Mouse (Mus musculus) left cerebral cortex, postnatal 25 days (tissue): ENCODE measurements around the gene Rad21l. TPM values are rescaled to one million over a fixed set of nuclear protein-coding genes. Genes with fewer than 3 reads are reported as not detected.
A peak's percentile ranks its signal among the peaks of the same experiment; 100 is the strongest.

ENCODE experiments used
- DNase-seq, 2 experiments: peaks; one replicate each; pipeline ENCODE4 v3.0.0; 2022; ENCODE audit warnings: low spot score in 2 of 2, mixed read lengths in 1 of 2
- intact Hi-C: fragments of 180-260 bp; cut with DNase I; formaldehyde crosslinking; loops from one replicate; pipeline ENCODE4 v1.15.1; 2025
- total RNA-seq, 2 experiments: library from RNA; stranded (reverse); gene quantifications; 2 replicates each; pipeline ENCODE4 v1.2.3; 2021

The Rad21l gene
- total RNA-seq, 2 experiments from 2014 or later = 0.25 to 0.50 TPM

GRCm38 (mm10) chr2:151632159-151632814, 36.0 kb downstream of the Rad21l start, which contains the start of gene Snph:
Gene Snph (minus strand): TSS chr2:151632593.
- peak; percentile 82 to 92 for DNase-seq
- intact Hi-C loops = loop anchor here (2.0 to 5.0 kb wide), 2 partner anchors 57 to 70 kb away; partner anchors contain the start of gene Tmem74b

- intact Hi-C loops = loop anchor here (2.0 to 5.0 kb wide), 3 partner anchors 29 to 71 kb away; partner anchors contain the start of gene Tmem74b
- DNase-seq = peak in 1 of 2 experiments; percentile 63
Observed at GRCm38 (mm10) chr2:151631406-151632158, 36.8 kb downstream of the Rad21l start.

GRCm38 (mm10) chr2:151629310-151629709, 39.0 kb downstream of the Rad21l start:
- DNase-seq = peak in 1 of 2 experiments; percentile 53
- intact Hi-C loops = no loop called here

GRCm38 (mm10) chr2:151628011-151628410, 40.3 kb downstream of the Rad21l start:
- peak in 1 of 2 experiments; percentile 21 for DNase-seq
- intact Hi-C loops = no loop called here

- peak in 1 of 2 experiments; percentile 0 for DNase-seq
- intact Hi-C loops = no loop called here
Observed at GRCm38 (mm10) chr2:151626296-151626695, 42.0 kb downstream of the Rad21l start.

GRCm38 (mm10) chr2:151623776-151624175, 44.6 kb downstream of the Rad21l start:
- intact Hi-C loops = no loop called here
- peak in 1 of 2 experiments; percentile 1 for DNase-seq

GRCm38 (mm10) chr2:151616551-151617329, 51.6 kb downstream of the Rad21l start:
- peak; percentile 67 to 68 for DNase-seq
- intact Hi-C loops = loop anchor here (5.0 kb wide), 1 partner anchor 39 kb away; no protein-coding TSS in a partner anchor

- peak; percentile 68 to 95 for DNase-seq
- intact Hi-C loops = loop anchor here (5.0 kb wide), 1 partner anchor 38 kb away; no protein-coding TSS in a partner anchor
Observed at GRCm38 (mm10) chr2:151615779-151616178, 52.6 kb downstream of the Rad21l start.

- no peak for DNase-seq
- intact Hi-C loops = no loop called here
Observed at GRCm38 (mm10) chr2:151609974-151610373, 58.4 kb downstream of the Rad21l start.

GRCm38 (mm10) chr2:151608435-151608834, 59.9 kb downstream of the Rad21l start:
- intact Hi-C loops = no loop called here
- DNase-seq = no peak

- intact Hi-C loops = no loop called here
Observed at GRCm38 (mm10) chr2:151605437-151605987, 62.8 kb downstream of the Rad21l start.

GRCm38 (mm10) chr2:151603630-151604029, 64.7 kb downstream of the Rad21l start:
- intact Hi-C loops = loop anchor here (2.0 kb wide), 1 partner anchor 27 kb away; no protein-coding TSS in a partner anchor
- peak in 1 of 2 experiments; percentile 57 for DNase-seq

More at GRCm38 (mm10) chr2:151605437-151605987, 62.8 kb downstream of the Rad21l start:
- peak; percentile 74 to 92 for DNase-seq

- no peak for DNase-seq
- intact Hi-C loops = loop anchor here (2.0 kb wide), 1 partner anchor 29 kb away; no protein-coding TSS in a partner anchor
Observed at GRCm38 (mm10) chr2:151602106-151602505, 66.2 kb downstream of the Rad21l start.

GRCm38 (mm10) chr2:151598068-151598467, 70.3 kb downstream of the Rad21l start:
- intact Hi-C loops = no loop called here
- peak in 1 of 2 experiments; percentile 87 for DNase-seq

Other genes starting within 250 kb of the Rad21l start
- not detected for gene 4921509C19Rik, start 192.4 kb downstream of the Rad21l start, total RNA-seq
- 100 to 1,000 TPM; 134 to 138 TPM for gene Nsfl1c, start 174.4 kb downstream of the Rad21l start, total RNA-seq
- 100 to 1,000 TPM; 710 to 729 TPM for gene Fkbp1a, start 126.0 kb downstream of the Rad21l start, total RNA-seq
- gene Sdcbp2, start 95.9 kb downstream of the Rad21l start, total RNA-seq = 1 to 10 TPM; 1.3 to 1.9 TPM
- gene Snph, start 35.9 kb downstream of the Rad21l start, total RNA-seq = 100 to 1,000 TPM; 293 to 301 TPM
- 10 to 100 TPM in 1 of 2 experiments, 1 to 10 TPM in 1; 6.1 to 11.1 TPM for gene Tmem74b, start 33.5 kb upstream of the Rad21l start, total RNA-seq
- 10 to 100 TPM; 39.0 to 42.2 TPM for gene Psmf1, start 75.7 kb upstream of the Rad21l start, total RNA-seq
- gene Rspo4, start 174.4 kb upstream of the Rad21l start, total RNA-seq = under 1 TPM in 1 of 2 experiments, not detected in 1; 0.14 TPM
- gene Angpt4, start 242.7 kb upstream of the Rad21l start, total RNA-seq = under 1 TPM; 0.14 to 0.37 TPM